Mouse (Mus musculus): Measurements from ENCODE around the gene Cyp4f40. TPM values are rescaled to one million over a fixed set of nuclear protein-coding genes. Genes with fewer than 3 reads are reported as not detected.
"Not testable (repeated sequence)": the region's sequence is repeated elsewhere in the genome, so short reads cannot be mapped to it uniquely, and the experiment has no call there.

Gene Cyp4f40
- total RNA-seq, 2 experiments from 2014 or later = not detected

DNA sequence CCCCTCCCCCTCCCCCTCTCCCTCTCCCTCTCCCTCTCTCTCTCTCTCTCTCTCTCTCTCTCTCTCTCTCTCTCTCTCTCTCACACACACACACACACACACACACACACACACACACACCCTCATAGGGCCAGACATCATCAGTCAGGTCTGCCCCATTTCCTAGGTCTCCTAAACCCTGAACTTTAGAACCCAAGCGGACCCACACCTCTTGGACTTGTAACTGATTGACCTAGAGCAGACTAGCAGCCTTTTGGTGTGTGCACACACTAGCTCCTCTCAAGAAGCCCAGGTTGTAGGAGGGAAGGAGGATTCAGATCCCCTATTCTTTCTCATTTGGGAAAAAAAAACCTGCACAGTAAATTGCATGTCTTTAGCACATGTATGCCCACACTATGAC is 63.5 kb downstream of the Cyp4f40 start:
- not testable (repeated sequence) for DNase-seq

DNA sequence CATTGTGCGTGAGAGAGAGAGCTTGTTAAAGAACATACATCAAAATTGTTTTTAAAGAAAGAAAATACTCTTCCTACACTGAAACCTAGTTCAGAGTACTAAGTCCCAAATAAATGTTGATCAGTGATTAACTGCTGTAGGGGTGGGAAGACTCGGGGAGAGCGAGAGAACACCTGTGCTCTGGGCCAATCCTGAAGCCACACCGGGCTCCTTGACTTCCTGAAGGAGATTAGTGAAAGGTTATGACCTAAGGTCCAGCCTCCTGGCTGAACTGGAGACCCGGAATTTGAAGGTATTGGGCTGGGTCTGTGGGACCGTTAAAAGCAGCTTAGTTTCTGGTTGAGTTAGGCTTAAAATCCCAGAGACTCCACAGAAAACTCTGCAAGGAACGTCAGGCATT is 64.1 kb downstream of the Cyp4f40 start:
- DNase-seq = no peak

DNA sequence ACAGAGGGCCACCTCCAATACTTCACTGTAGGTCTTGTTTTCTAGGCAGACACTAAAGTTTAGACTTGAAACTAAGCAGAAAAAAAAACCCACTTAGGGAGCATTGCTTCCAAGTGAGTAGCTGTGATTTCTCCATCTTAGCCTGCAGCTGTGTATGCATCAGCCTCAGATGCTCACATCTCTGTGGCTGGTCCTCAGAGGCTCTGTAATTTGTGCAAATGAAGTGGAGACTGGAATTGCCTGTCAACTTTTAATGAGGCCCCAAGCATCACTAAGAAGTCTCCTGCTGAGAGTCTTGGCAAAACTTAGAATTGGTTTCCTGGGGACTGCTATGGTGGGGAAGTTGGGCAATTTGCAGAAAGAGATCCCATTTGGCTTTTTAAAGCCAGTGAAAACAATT is 67.7 kb downstream of the Cyp4f40 start:
- not testable (repeated sequence) for DNase-seq

Other genes starting within 250 kb of the Cyp4f40 start
- not detected for gene Pglyrp2, start 234.7 kb upstream of the Cyp4f40 start, total RNA-seq (2021)
- gene Cyp4f39, start 206.2 kb upstream of the Cyp4f40 start, total RNA-seq (2021) = under 1 TPM; 0.17 to 0.43 TPM
- gene Cyp4f17, start 152.8 kb upstream of the Cyp4f40 start, total RNA-seq (2021) = 1 to 10 TPM; 8.0 to 9.1 TPM
- 10 to 100 TPM; 11.9 to 15.3 TPM for gene Cyp4f16, start 122.3 kb upstream of the Cyp4f40 start, total RNA-seq (2021)
- not detected for gene Cyp4f37, start 37.6 kb upstream of the Cyp4f40 start, total RNA-seq (2021)
- gene Cyp4f15, start 26.7 kb downstream of the Cyp4f40 start, total RNA-seq (2021) = not detected
- gene Zfp871, start 129.4 kb downstream of the Cyp4f40 start, total RNA-seq (2021) = 10 to 100 TPM; 41.4 to 46.3 TPM
- gene Zfp811, start 151.0 kb downstream of the Cyp4f40 start, total RNA-seq (2021) = under 1 TPM; 0.27 to 0.43 TPM
- gene Zfp799, start 171.4 kb downstream of the Cyp4f40 start, total RNA-seq (2021) = 10 to 100 TPM; 13.5 to 13.7 TPM
- 1 to 10 TPM; 6.7 to 7.6 TPM for gene Zfp870, start 232.7 kb downstream of the Cyp4f40 start, total RNA-seq (2021)